Mouse (Mus musculus) lung, postnatal 36 days (tissue): ENCODE measurements around the gene Nrxn2.

Experiments
- DNase-seq: peaks from one replicate; pipeline ENCODE4 v3.0.0; 2022; ENCODE audit warnings: mixed read lengths

Nrxn2 gene

GRCm38 (mm10) chr19:6418233-6418879 lies at the start of gene Nrxn2:
Gene Nrxn2 (plus strand): TSS chr19:6418731.
- peak; percentile 87 for DNase-seq

DNA sequence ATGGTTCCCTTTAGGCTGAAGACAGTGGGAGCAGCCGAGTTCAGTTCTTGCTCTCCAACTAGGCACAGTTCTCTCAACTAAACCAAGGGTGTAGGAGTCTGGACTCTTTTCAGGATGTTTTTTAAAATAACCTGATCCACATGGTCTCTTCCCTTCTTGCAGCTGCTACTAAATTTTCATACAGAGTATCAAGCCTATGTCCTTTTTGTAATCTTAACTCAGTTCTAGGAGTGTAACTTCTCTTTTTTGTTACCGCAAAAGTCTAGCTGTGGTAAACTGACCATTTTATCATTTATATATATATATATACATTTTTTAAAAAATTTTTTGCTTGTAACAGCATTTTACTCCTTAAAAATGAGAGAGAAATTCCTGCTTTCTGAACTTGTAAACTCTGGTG lies 48.4 kb upstream of the Nrxn2 start:
- DNase-seq, result no peak

GRCm38 (mm10) chr19:6372433-6372832 lies 46.1 kb upstream of the Nrxn2 start:
- DNase-seq, result no peak

DNA sequence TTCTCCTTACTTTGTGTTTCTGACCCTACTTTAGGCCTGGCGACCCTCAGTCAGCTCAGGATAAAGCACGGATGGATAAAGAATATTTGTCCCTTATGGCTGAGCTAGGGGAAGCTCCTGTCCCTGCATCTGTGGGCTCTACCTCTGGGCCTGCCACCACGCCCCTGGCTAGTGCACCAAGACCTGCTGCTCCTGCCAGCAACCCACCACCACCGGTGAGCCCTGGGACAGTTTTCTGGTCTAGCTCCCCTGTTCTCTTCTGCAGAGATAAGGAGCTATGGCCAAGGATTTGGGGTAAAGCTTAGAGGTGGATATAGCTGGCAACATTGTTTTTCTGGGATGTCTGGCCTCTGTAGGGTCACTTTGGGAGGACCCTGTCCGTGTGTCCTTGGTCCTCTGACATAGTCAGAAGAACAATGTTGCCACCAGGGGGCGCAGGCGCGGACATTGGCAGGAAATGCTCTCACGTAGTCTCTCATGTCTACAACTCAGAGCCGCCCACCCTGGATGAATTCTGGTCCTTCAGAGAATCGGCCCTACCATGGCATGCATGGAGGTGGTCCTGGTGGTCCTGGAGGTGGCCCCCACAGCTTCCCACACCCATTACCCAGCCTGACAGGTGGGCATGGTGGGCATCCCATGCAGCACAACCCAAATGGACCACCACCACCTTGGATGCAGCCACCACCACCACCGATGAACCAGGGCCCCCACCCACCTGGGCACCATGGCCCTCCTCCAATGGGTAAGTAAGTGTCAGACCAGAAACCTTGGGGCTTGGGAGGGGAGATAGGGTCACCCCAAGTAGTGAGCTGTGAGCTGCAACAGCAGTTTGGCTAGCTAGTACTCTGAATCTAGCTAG lies 44.8 kb upstream of the Nrxn2 start:
- peak; percentile 93 for DNase-seq

- DNase-seq, result no peak
Observed at GRCm38 (mm10) chr19:6374571-6374970, 44.0 kb upstream of the Nrxn2 start.

GRCm38 (mm10) chr19:6375423-6376254 lies 42.9 kb upstream of the Nrxn2 start:
- DNase-seq, result no peak

DNA sequence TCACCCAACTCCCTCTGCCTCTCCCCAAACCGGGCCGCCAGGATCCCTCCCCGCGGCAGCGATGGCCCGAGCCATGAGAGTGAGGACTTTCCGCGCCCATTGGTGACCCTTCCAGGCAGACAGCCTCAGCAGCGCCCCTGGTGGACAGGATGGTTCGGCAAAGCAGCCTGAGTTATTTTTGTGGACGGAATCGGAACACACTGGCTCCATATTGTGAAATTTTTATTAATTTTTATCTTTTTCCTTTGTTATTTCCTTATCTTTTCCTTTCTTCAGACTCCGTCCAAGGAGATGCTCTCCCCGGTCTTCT lies 42.3 kb upstream of the Nrxn2 start:
- DNase-seq, result peak; percentile 70

- DNase-seq, result no peak
Observed at GRCm38 (mm10) chr19:6376643-6377042, 41.9 kb upstream of the Nrxn2 start.

DNA sequence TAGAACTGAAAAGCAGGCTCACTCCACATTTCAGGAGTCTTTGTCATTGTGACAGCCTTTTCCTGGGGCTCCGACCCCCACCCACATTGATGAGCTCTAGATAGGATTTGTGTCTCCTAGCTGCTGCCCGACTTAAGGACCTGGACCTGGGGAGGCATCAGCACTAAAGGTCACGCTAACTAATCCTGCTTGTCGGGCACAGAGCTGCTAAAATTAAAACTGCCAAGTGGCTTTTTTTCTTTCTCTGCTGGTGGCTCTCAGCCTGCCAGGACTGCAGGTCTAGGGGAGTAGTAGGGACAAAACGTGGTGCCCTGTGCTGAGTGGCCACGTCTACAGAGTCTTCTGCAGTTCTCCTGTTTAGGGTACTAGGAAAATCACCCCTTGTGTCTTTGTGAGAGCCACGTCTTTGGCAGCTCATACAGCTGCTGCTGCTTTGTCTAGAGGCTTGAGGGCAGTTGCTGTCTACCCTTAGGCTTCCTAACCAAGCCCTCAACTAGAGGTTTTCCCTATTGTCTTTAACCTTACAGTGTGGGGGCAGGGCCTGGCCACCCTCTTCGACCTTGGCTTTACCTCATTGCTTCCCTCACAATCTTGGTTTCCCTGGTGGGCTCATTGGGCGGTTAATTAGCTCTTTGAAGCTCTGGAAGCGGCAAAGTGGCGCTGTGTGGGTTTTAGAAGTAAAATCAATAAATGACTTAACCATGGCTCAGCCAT lies 41.0 kb upstream of the Nrxn2 start:
- DNase-seq, result no peak

DNA sequence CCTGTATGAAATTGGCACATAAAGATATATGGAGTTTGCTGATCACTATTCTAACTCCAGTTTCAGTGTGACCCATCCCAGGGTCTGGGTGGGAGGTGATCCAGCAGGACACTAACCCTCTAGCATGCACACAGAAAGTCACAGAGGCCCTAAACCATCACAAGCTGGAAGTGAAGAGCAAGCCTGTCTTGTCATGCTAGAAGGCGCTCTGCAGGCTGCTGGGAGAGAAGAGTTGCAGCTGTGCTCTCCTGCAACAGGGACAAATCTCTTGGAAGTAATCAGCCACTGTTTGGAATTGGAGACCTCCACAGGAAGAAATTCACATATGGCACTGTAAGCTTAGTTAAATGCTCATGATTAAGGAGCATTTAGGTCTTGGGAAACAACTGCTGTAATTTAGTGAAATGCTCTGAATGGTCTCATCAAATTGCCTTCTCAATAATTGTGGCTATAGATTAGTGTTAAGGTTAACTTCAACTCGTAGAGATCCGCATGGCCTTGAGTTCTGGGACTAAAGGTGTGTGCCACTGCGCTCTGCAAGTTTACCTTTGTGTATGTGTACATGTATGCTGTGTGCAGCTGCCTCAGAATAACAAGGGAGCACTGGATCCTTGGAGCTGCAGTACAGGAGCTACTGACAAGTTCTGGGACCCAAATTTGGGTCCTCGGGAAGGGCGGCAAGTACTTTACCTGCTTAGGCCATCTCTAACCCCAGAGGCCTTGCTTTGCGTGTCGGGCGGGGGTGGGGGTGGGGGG lies 37.9 kb upstream of the Nrxn2 start:
- DNase-seq, result no peak

- no peak for DNase-seq
Observed at GRCm38 (mm10) chr19:6381238-6381637, 37.3 kb upstream of the Nrxn2 start.

GRCm38 (mm10) chr19:6382323-6382924 lies 36.1 kb upstream of the Nrxn2 start:
- DNase-seq, result no peak

DNA sequence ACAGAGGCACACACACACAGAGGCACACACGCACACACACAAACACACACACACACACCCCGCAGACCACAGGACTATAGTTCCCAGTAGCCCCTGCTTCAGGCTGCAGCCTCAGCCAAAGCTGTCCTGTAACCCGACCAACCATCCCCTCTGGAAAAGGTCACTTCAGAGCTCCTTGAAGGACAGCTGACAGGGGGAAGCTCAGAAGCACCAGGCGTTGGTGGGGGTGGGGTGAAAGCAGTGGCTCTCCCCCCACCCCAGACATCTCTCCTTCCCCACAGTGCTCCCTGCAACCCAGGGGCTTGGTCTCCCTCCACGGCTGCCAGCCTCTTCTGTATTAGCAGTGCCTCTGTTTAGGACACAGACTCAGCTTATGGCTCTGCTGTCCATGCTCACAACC lies 35.1 kb upstream of the Nrxn2 start:
- no peak for DNase-seq

- peak; percentile 77 for DNase-seq
Observed at GRCm38 (mm10) chr19:6384128-6384527, 34.4 kb upstream of the Nrxn2 start, which contains the start of gene Pygm. Gene Pygm (plus strand): TSS chr19:6384399.

GRCm38 (mm10) chr19:6384954-6385353 lies 33.6 kb upstream of the Nrxn2 start:
- DNase-seq, result no peak

DNA sequence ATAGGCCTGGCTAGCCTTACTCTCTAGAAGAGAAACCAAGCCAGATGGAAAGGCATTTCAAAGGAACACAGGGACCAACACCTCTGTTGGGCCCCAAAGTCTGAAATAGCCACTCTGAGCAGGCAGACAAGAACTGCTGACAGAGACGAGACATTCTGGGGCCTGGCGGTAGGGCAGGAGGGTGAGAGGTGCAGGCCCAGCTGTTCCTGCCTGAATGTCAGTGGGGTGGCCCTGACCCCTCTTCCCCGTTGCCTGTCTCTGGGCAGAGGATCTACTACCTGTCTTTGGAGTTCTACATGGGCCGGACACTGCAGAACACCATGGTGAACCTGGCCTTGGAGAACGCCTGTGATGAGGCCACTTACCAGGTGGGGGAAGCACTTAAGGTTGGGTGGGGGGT lies 33.1 kb upstream of the Nrxn2 start:
- no peak for DNase-seq

GRCm38 (mm10) chr19:6385821-6386220 lies 32.7 kb upstream of the Nrxn2 start:
- no peak for DNase-seq

- DNase-seq, result no peak
Observed at GRCm38 (mm10) chr19:6386234-6386633, 32.3 kb upstream of the Nrxn2 start.

DNA sequence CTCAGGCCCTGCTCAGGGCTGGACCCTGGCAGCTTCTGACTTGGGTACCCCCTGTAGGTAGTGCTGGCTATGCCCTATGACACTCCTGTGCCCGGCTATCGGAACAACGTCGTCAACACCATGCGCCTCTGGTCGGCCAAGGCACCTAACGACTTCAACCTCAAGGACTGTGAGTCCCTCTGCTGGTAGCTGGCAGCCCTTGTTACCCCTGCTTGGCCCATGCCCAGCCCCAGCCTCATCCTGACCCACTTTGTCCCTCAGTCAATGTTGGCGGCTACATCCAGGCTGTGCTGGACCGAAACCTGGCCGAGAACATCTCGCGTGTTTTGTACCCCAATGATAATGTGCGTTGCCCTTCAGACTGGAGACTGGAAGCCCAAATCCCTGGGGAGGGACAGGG lies 30.5 kb upstream of the Nrxn2 start:
- no peak for DNase-seq

- DNase-seq, result peak; percentile 55
Observed at GRCm38 (mm10) chr19:6389803-6390202, 28.7 kb upstream of the Nrxn2 start.

DNA sequence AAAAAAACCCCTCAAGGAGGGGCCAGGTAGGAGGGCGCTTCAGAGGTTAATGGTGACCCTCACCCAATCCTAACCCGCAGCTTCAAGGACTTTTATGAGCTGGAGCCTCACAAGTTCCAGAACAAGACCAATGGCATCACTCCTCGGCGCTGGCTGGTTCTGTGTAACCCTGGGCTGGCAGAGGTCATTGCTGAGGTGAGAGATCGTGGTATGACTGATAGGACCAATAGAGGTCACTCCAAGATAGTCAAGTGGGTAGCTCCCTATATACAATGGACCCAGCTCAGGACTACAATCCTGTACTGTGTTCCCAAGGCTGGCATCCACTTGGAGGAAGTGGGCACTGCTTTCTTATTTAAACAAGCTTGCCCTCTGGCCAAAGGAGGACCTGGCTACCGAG lies 28.3 kb upstream of the Nrxn2 start:
- DNase-seq, result no peak
